Mouse (Mus musculus) frontal cortex, adult 2 months (tissue): ENCODE measurements around the gene Abhd12. TPM values are rescaled to one million over a fixed set of nuclear protein-coding genes. Genes with fewer than 3 reads are reported as not detected.

ENCODE experiments used
- DNase-seq, 2 experiments: peaks; one replicate each; pipeline ENCODE4 v3.0.0; 2022; ENCODE audit warnings: low spot score in 1 of 2; ENCODE audit errors: extremely low spot score in 1 of 2
- polyA plus RNA-seq: library from polyadenylated mRNA; depleted of rRNA; stranded (reverse); fragments of >200 nt; gene quantifications from 2 replicates; pipeline ENCODE4 v1.2.3, GENCODE M21; 2012; rRNA removed

Gene Abhd12
- polyA plus RNA-seq, 1 experiment: 286 TPM

GRCm38 (mm10) chr2:150816676-150817402 is 87.7 kb downstream of the Abhd12 start:
- no peak for DNase-seq

- DNase-seq: no peak
Measured at GRCm38 (mm10) chr2:150812816-150813215, 91.7 kb downstream of the Abhd12 start.

GRCm38 (mm10) chr2:150810603-150811002 is 93.9 kb downstream of the Abhd12 start:
- no peak for DNase-seq

DNA sequence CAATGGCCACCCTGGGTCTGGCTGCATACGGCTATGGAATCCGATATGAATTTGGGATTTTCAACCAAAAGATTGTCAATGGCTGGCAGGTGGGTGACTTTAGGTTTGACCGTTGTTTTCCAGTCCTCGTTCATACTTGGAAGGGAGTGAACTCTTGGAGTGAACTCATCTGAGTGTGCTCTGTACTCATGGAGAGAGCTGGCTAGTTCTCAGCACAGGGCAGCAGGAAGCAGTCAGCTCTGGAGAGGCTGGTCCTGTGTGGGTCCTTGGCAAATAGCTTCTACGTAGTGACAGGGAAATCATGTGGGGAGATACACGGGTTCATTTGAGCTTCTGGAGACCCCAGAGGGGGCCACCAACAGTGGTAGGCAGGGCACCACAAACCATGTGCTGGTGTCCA is 95.7 kb downstream of the Abhd12 start:
- DNase-seq: no peak

GRCm38 (mm10) chr2:150808381-150808780 is 96.2 kb downstream of the Abhd12 start:
- no peak for DNase-seq

GRCm38 (mm10) chr2:150803035-150803434 is 101.5 kb downstream of the Abhd12 start:
- DNase-seq: peak in 1 of 2 experiments; percentile 62

- no peak for DNase-seq
Measured at GRCm38 (mm10) chr2:150800616-150801015, 103.9 kb downstream of the Abhd12 start.

DNA sequence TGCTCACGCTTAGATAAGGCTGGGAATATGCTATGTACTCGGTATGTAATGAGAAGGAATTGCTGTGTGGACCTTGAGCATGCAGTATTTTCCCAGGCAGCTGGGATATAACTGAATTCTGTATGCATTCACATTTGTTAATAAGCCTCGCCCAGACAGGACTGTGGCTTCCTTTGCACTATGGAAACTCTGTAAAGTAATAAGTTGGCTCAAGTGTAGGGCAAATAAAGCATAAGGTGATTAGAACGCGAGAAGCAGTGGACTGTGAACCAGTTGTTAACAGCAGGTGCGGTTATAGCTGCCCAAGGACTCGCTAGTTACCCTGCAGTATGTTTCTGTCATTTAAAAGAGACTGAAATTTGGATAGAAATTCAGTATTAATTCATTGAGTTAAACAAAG is 106.5 kb downstream of the Abhd12 start:
- no peak for DNase-seq

DNA sequence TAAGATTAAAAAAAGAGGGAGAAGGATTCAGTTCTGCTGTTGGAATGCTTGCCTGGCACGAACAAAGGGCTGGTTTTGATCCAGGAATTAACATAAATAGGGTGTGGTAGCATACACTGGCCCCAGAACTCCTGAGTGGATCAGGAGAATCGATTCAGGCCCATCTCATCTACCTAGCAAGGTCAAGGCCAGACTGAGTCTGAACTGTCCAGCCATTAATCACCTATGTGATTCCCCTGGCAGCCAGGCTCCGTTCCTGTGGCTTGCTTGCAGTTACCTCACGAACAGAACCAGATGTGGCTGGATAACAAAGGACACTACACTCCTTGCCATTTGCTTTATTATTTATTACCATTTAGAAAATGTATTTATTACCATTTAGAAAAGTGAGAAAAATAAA is 111.2 kb downstream of the Abhd12 start:
- no peak for DNase-seq

GRCm38 (mm10) chr2:150788768-150789550 is 115.6 kb downstream of the Abhd12 start:
- DNase-seq: peak; percentile 73 to 81

GRCm38 (mm10) chr2:150787234-150787771 is 117.2 kb downstream of the Abhd12 start:
- DNase-seq: no peak

- DNase-seq: peak; percentile 61 to 89
Measured at GRCm38 (mm10) chr2:150786251-150787180, 118.0 kb downstream of the Abhd12 start, which contains the start of gene Pygb. Pygb (plus strand) TSS chr2:150786735.

DNA sequence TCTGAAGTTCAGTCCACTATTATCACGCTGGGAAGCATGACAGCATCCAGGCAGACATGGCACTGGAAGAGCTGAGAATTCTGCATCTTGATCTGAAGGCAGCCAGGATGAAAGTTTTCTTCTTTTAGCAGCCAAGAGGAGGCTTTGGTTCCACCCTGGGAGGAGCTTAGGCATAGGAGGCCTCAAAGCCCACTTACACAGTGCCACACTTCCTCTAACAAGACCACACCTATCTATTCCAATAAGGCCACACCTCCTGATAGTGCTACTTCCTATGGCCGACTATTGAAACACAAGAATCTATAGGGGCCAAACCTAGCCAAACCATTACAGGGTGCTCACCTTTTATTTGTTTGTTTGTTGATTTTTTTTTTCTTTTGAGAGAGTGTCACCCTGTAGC is 121.7 kb downstream of the Abhd12 start:
- no peak for DNase-seq

Other genes starting within 250 kb of the Abhd12 start
- 25.3 and 25.9 TPM in 2 replicates for gene Acss1, start 236.2 kb downstream of the Abhd12 start, polyA plus RNA-seq
- gene Vsx1, start 215.4 kb downstream of the Abhd12 start, polyA plus RNA-seq: 0.15 and 0.16 TPM in 2 replicates
- gene Entpd6, start 155.7 kb downstream of the Abhd12 start, polyA plus RNA-seq: 55.0 and 56.5 TPM in 2 replicates
- gene Pygb, start 118.0 kb downstream of the Abhd12 start, polyA plus RNA-seq: 123 and 125 TPM in 2 replicates
- 1.3 and 1.9 TPM in 2 replicates for gene Gins1, start 659 bp upstream of the Abhd12 start, polyA plus RNA-seq
- gene Ninl, start 134.6 kb upstream of the Abhd12 start, polyA plus RNA-seq: 6.2 and 7.2 TPM in 2 replicates
- 17.4 and 20.5 TPM in 2 replicates for gene Nanp, start 134.7 kb upstream of the Abhd12 start, polyA plus RNA-seq
- gene Gm14151, start 187.6 kb upstream of the Abhd12 start, polyA plus RNA-seq: not detected in 2 replicates
- gene Gm14147, start 193.5 kb upstream of the Abhd12 start, polyA plus RNA-seq: not detected in 2 replicates